Comparison of ENCODE assay signal across 12 mouse cellular contexts in the genomic region with DNA sequence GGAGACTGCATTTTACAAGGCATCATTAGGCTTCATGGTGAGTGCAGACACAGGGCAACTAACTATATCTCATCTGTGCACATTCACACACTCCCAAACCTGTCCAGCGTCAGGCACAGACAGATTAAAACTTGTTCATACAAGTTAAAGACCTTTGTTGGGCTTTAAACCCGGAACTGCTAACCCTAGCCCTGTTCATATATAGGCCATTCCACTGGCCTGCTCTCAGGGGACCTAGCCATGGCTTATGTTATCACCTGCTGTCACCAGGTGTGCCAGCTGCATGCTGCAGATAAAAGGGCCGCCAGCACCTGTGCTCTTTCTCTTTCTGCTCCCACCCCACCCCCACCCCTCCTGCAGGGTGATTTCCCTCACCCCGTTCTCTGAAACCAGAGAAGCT. TPM values are rescaled to one million over a fixed set of nuclear protein-coding genes. Genes with fewer than 3 reads are reported as not detected.
DNase-seq lines count a peak whose midpoint lies in the region; ATAC-seq lines count a peak whose summit lies in the region.
"Had no signal": no experiment of that assay in that cellular context is flagged by ENCODE, and none has a peak within 500 bp of the region (broad histone marks: within the 10 kb centered on the region; RNA-seq: fewer than 3 reads in every experiment).

No protein-coding gene starts in this region.

- no peak overlapping the region for H3K4me3 ChIP-seq in limb, embryonic 11.5 days (ENCODE audit: low read depth, low read length)
- H3K4me3 ChIP-seq in limb, embryonic 10.5 days, result no peak overlapping the region
- no peak overlapping the region for H3K4me3 ChIP-seq in embryonic facial prominence, embryonic 14.5 days (ENCODE audit: low read depth, low read length)
- no peak overlapping the region for H3K4me3 ChIP-seq in stomach, embryonic 16.5 days (replicated peaks; ENCODE audit: low read length)
- H3K4me3 ChIP-seq: midbrain, embryonic 10.5 days had no signal

- peaks cover 6% of the 10 kb centered on the region for H3K4me1 ChIP-seq in limb, embryonic 11.5 days (ENCODE audit: control insufficient read depth, insufficient read depth, low read length)
- peaks cover 26% of the 10 kb centered on the region for H3K4me1 ChIP-seq in limb, embryonic 10.5 days
- peaks cover 16% of the 10 kb centered on the region for H3K4me1 ChIP-seq in embryonic facial prominence, embryonic 14.5 days (ENCODE audit: control insufficient read depth, insufficient read depth, low read length)
- peaks cover 32% of the 10 kb centered on the region for H3K4me1 ChIP-seq in stomach, embryonic 16.5 days (ENCODE audit: control insufficient read depth, insufficient read depth, low read length)

- H3K4me2 ChIP-seq in limb, embryonic 11.5 days (ENCODE audit: low read depth, severe bottlenecking), result no peak overlapping the region
- H3K4me2 ChIP-seq in embryonic facial prominence, embryonic 14.5 days (ENCODE audit: low read depth, low read length), result no peak overlapping the region
- H3K4me2 ChIP-seq in stomach, embryonic 16.5 days (ENCODE audit: low read depth, low read length), result no peak overlapping the region

- WGBS in limb, embryonic 11.5 days, result 28% methylated on average over 4 of the region's 4 CpGs
- 44% methylated on average over 4 of the region's 4 CpGs for WGBS in limb, embryonic 10.5 days
- WGBS in embryonic facial prominence, embryonic 14.5 days, result 26% methylated on average over 4 of the region's 4 CpGs
- 40% methylated on average over 4 of the region's 4 CpGs for WGBS in stomach, embryonic 16.5 days

- H3K9me3 ChIP-seq in limb, embryonic 11.5 days (ENCODE audit: control insufficient read depth, low read length), result no peaks in the 10 kb centered on the region
- H3K9me3 ChIP-seq in limb, embryonic 10.5 days (replicated peaks), result no peaks in the 10 kb centered on the region
- H3K9me3 ChIP-seq in embryonic facial prominence, embryonic 14.5 days (ENCODE audit: control insufficient read depth, low read length), result no peaks in the 10 kb centered on the region
- H3K9me3 ChIP-seq in stomach, embryonic 16.5 days (replicated peaks; ENCODE audit: control insufficient read depth, low read length), result no peaks in the 10 kb centered on the region
- H3K9me3 ChIP-seq: midbrain, embryonic 10.5 days had no signal

- H3K27ac ChIP-seq in limb, embryonic 11.5 days (replicated peaks; ENCODE audit: low read depth, low read length), result no peak overlapping the region
- H3K27ac ChIP-seq in limb, embryonic 10.5 days, result no peak overlapping the region
- peak overlapping the region; percentile 68 for H3K27ac ChIP-seq in embryonic facial prominence, embryonic 14.5 days (replicated peaks; ENCODE audit: low read depth, low read length)
- H3K27ac ChIP-seq in stomach, embryonic 16.5 days (ENCODE audit: low read length), result peak overlapping the region; percentile 92
- H3K27ac ChIP-seq: midbrain, embryonic 10.5 days had no signal

- H3K27me3 ChIP-seq in limb, embryonic 11.5 days (ENCODE audit: control insufficient read depth, insufficient read depth, low read length), result no peaks in the 10 kb centered on the region
- no peaks in the 10 kb centered on the region for H3K27me3 ChIP-seq in limb, embryonic 10.5 days (ENCODE audit: low read depth, poor library complexity, severe bottlenecking)
- no peaks in the 10 kb centered on the region for H3K27me3 ChIP-seq in embryonic facial prominence, embryonic 14.5 days (replicated peaks; ENCODE audit: control insufficient read depth, insufficient read depth, low read length)
- no peaks in the 10 kb centered on the region for H3K27me3 ChIP-seq in stomach, embryonic 16.5 days (ENCODE audit: control insufficient read depth, insufficient read depth, low read length)

- 0 out of 2 replicates have a peak, but pooled peaks have one; percentile 22 for ATAC-seq in limb, embryonic 11.5 days (ENCODE audit: insufficient number of reproducible peaks, low FRiP score, low TSS enrichment, low read depth)
- peak; percentile 51; the same call in 1 of the 2 replicates for ATAC-seq in embryonic facial prominence, embryonic 14.5 days (ENCODE audit: low read depth)
- ATAC-seq in stomach, embryonic 16.5 days (ENCODE audit: insufficient read depth, low FRiP score), result peak; percentile 35; the same call in 1 of the 2 replicates

- no peak for DNase-seq in limb, embryonic 11.5 days (ENCODE audit: low spot score)
- no peak for DNase-seq in limb, embryonic 10.5 days (ENCODE audit: low spot score)
- DNase-seq in embryonic facial prominence, embryonic 14.5 days (ENCODE audit: low spot score), result peak; percentile 48
- DNase-seq in liver, result peak; percentile 55
- DNase-seq in frontal cortex, postnatal 36 days (ENCODE audit: low spot score in 2 of 2), result no peak
- DNase-seq in kidney, postnatal 4 days, result no peak
- no peak for DNase-seq in urinary bladder, postnatal 10 days (ENCODE audit: low spot score)
- DNase-seq: cerebellum, postnatal 14 days; gastrocnemius, postnatal 36 days; heart, postnatal 14 days had no signal

- H3K9ac ChIP-seq in limb, embryonic 11.5 days (ENCODE audit: low read length), result no peak overlapping the region
- no peak overlapping the region for H3K9ac ChIP-seq in embryonic facial prominence, embryonic 14.5 days (ENCODE audit: low read depth, low read length)
- peak overlapping the region; percentile 31; the same call in 1 of the 2 replicates for H3K9ac ChIP-seq in stomach, embryonic 16.5 days (ENCODE audit: low read length)

- no peaks in the 10 kb centered on the region for H3K36me3 ChIP-seq in limb, embryonic 11.5 days (ENCODE audit: control insufficient read depth, insufficient read depth, low read length)
- no peaks in the 10 kb centered on the region for H3K36me3 ChIP-seq in limb, embryonic 10.5 days
- no peaks in the 10 kb centered on the region for H3K36me3 ChIP-seq in embryonic facial prominence, embryonic 14.5 days (ENCODE audit: control insufficient read depth, insufficient read depth, low read length)
- H3K36me3 ChIP-seq in stomach, embryonic 16.5 days (ENCODE audit: control insufficient read depth, insufficient read depth, low read length), result no peaks in the 10 kb centered on the region
- H3K36me3 ChIP-seq: midbrain, embryonic 10.5 days had no signal

RNA-seq across cellular contexts. Expression of a gene that starts 13.6 kb away (rescaled TPM):
- polyA plus RNA-seq in limb, embryonic 11.5 days (2014; fragmentation: Nextera tagmentation; extraction: Ambion mirVana), result not detected in 2 replicates
- not detected in 2 replicates for polyA plus RNA-seq in limb, embryonic 10.5 days (2016; fragmentation: Nextera tagmentation; extraction: Ambion mirVana)
- not detected in 2 replicates for polyA plus RNA-seq in embryonic facial prominence, embryonic 14.5 days (2014; fragmentation: Nextera tagmentation; extraction: Ambion mirVana)
- not detected in 2 replicates for polyA plus RNA-seq in stomach, embryonic 16.5 days (2015; fragmentation: Nextera tagmentation; extraction: Ambion mirVana)
- polyA plus RNA-seq: midbrain, embryonic 10.5 days had no signal

RNA-seq across cellular contexts. Expression of a gene that starts 18.4 kb away (rescaled TPM):
- 19.1 and 20.0 TPM in 2 replicates for polyA plus RNA-seq in limb, embryonic 11.5 days (2014; fragmentation: Nextera tagmentation; extraction: Ambion mirVana)
- 26.2 and 30.7 TPM in 2 replicates for polyA plus RNA-seq in limb, embryonic 10.5 days (2016; fragmentation: Nextera tagmentation; extraction: Ambion mirVana)
- polyA plus RNA-seq in embryonic facial prominence, embryonic 14.5 days (2014; fragmentation: Nextera tagmentation; extraction: Ambion mirVana), result 6.6 and 10.3 TPM in 2 replicates
- polyA plus RNA-seq in stomach, embryonic 16.5 days (2015; fragmentation: Nextera tagmentation; extraction: Ambion mirVana), result 4.9 and 5.1 TPM in 2 replicates

RNA-seq across cellular contexts. Expression of a gene that starts 24.8 kb away (rescaled TPM):
- polyA plus RNA-seq in limb, embryonic 11.5 days (2014; fragmentation: Nextera tagmentation; extraction: Ambion mirVana), result not detected in 2 replicates
- 0.31 TPM in 1 of 2 replicates, not detected in the other for polyA plus RNA-seq in limb, embryonic 10.5 days (2016; fragmentation: Nextera tagmentation; extraction: Ambion mirVana)
- 1.6 and 2.1 TPM in 2 replicates for polyA plus RNA-seq in embryonic facial prominence, embryonic 14.5 days (2014; fragmentation: Nextera tagmentation; extraction: Ambion mirVana)
- 5.5 and 7.5 TPM in 2 replicates for polyA plus RNA-seq in stomach, embryonic 16.5 days (2015; fragmentation: Nextera tagmentation; extraction: Ambion mirVana)
- polyA plus RNA-seq: midbrain, embryonic 10.5 days had no signal

RNA-seq across cellular contexts. Expression of a gene that starts 32.0 kb away (rescaled TPM):
- polyA plus RNA-seq in limb, embryonic 11.5 days (2014; fragmentation: Nextera tagmentation; extraction: Ambion mirVana), result 45.3 and 50.4 TPM in 2 replicates
- 54.0 and 56.4 TPM in 2 replicates for polyA plus RNA-seq in limb, embryonic 10.5 days (2016; fragmentation: Nextera tagmentation; extraction: Ambion mirVana)
- polyA plus RNA-seq in embryonic facial prominence, embryonic 14.5 days (2014; fragmentation: Nextera tagmentation; extraction: Ambion mirVana), result 170 and 178 TPM in 2 replicates
- 322 and 395 TPM in 2 replicates for polyA plus RNA-seq in stomach, embryonic 16.5 days (2015; fragmentation: Nextera tagmentation; extraction: Ambion mirVana)

RNA-seq across cellular contexts. Expression of a gene that starts 35.5 kb away (rescaled TPM):
- polyA plus RNA-seq in limb, embryonic 11.5 days (2014; fragmentation: Nextera tagmentation; extraction: Ambion mirVana), result 3.3 and 3.9 TPM in 2 replicates
- polyA plus RNA-seq in limb, embryonic 10.5 days (2016; fragmentation: Nextera tagmentation; extraction: Ambion mirVana), result 6.0 and 8.2 TPM in 2 replicates
- polyA plus RNA-seq in embryonic facial prominence, embryonic 14.5 days (2014; fragmentation: Nextera tagmentation; extraction: Ambion mirVana), result 30.0 and 33.5 TPM in 2 replicates
- polyA plus RNA-seq in stomach, embryonic 16.5 days (2015; fragmentation: Nextera tagmentation; extraction: Ambion mirVana), result 74.2 and 103 TPM in 2 replicates

Comparison
In these comparisons a context has a peak if more than half of its experiments do, and no peak if none do; other contexts are left out.
1. DNase-seq: peak in embryonic facial prominence, embryonic 14.5 days (single experiment) and liver (single experiment); none in limb, embryonic 11.5 days (single experiment), limb, embryonic 10.5 days (single experiment), frontal cortex, postnatal 36 days (0 of 2), kidney, postnatal 4 days (0 of 2) and urinary bladder, postnatal 10 days (single experiment).
2. H3K27ac ChIP-seq: peak in embryonic facial prominence, embryonic 14.5 days (single experiment) and stomach, embryonic 16.5 days (single experiment); none in limb, embryonic 11.5 days (single experiment) and limb, embryonic 10.5 days (single experiment).
3. Peak in every context shown above with its lines, with median percentiles within 50 percentile points of each other: ATAC-seq.